Comparison of ENCODE assay signal across 8 mouse cellular contexts in the genomic region with DNA sequence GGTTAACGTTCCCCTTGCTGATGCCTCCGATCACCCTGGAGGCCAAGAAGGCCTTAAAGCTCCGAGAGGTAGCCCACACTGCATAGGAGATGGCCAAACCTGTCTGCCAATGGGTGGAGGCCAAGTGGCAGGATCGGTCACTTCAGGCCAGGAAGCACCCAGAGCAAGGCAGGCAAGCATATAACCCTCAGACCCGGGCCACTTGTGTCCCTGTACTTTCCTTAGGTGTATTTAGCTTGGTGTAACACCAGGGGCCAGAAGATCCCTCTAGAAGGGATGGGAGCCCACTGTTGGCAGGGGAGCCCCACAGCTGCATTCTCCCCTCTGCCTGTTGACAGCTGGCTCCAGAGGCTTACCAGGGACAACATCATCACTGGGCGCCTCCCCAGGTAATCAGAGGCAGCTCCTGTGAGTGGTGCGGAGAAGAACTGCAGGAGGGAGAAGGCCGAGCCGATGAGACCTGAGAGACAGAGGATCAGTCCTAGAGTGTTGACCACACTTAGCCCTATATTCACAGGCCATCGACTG. TPM values are rescaled to one million over a fixed set of nuclear protein-coding genes. Genes with fewer than 3 reads are reported as not detected.
DNase-seq lines count a peak whose midpoint lies in the region; ATAC-seq lines count a peak whose summit lies in the region.

No protein-coding gene starts in this region.

- H3K9me3 ChIP-seq in neural tube, embryonic 11.5 days (ENCODE audit: control insufficient read depth, low read length) = no peaks in the 10 kb centered on the region
- H3K9me3 ChIP-seq in hindbrain, embryonic 11.5 days (ENCODE audit: control insufficient read depth, low read length) = no peaks in the 10 kb centered on the region
- H3K9me3 ChIP-seq in midbrain, embryonic 12.5 days = no peaks in the 10 kb centered on the region

- peak overlapping the region; percentile 54; the same call in 1 of the 2 replicates for H3K4me3 ChIP-seq in neural tube, embryonic 11.5 days (ENCODE audit: low read depth, low read length)
- H3K4me3 ChIP-seq in hindbrain, embryonic 11.5 days (ENCODE audit: low read depth, low read length) = no peak overlapping the region
- H3K4me3 ChIP-seq in midbrain, embryonic 12.5 days = peak overlapping the region; percentile 58; the same call in 1 of the 2 replicates

- DNase-seq in neural tube, embryonic 11.5 days (ENCODE audit: low spot score) = no peak
- DNase-seq in neural tube, embryonic 10.5 days (ENCODE audit: extremely low spot score, low spot score) = no peak
- peak; percentile 31 to 41 for DNase-seq in cerebellum, postnatal 25 days
- peak; percentile 5 for DNase-seq in hindbrain, embryonic 11.5 days (ENCODE audit: low spot score)
- no peak for DNase-seq in adrenal gland, postnatal 36 days
- DNase-seq in ovary, postnatal 36 days (ENCODE audit: low spot score) = no peak

- no peak overlapping the region for H3K27ac ChIP-seq in neural tube, embryonic 11.5 days (ENCODE audit: low read depth, low read length)
- no peak overlapping the region for H3K27ac ChIP-seq in hindbrain, embryonic 11.5 days (ENCODE audit: low read depth, low read length)
- no peak overlapping the region for H3K27ac ChIP-seq in midbrain, embryonic 12.5 days (replicated peaks)

- peak overlapping the region; percentile 71; the same call in 1 of the 2 replicates for H3K9ac ChIP-seq in neural tube, embryonic 11.5 days (ENCODE audit: low read length)
- H3K9ac ChIP-seq in hindbrain, embryonic 11.5 days (ENCODE audit: low read depth, low read length) = no peak overlapping the region; the same call in 1 of the 2 replicates
- H3K9ac ChIP-seq in midbrain, embryonic 12.5 days (replicated peaks) = 0 out of 2 replicates have a peak overlapping the region, but pooled peaks have one; percentile 4

- peaks cover 3% of the 10 kb centered on the region for H3K4me1 ChIP-seq in neural tube, embryonic 11.5 days (ENCODE audit: control insufficient read depth, insufficient read depth, low read length)
- H3K4me1 ChIP-seq in hindbrain, embryonic 11.5 days (replicated peaks; ENCODE audit: control insufficient read depth, insufficient read depth, low read length) = no peaks in the 10 kb centered on the region
- H3K4me1 ChIP-seq in midbrain, embryonic 12.5 days = peaks cover 12% of the 10 kb centered on the region

- peaks cover 11% of the 10 kb centered on the region for H3K36me3 ChIP-seq in neural tube, embryonic 11.5 days (ENCODE audit: control insufficient read depth, insufficient read depth, low read length)
- peaks cover 9% of the 10 kb centered on the region; the same call in 1 of the 2 replicates for H3K36me3 ChIP-seq in hindbrain, embryonic 11.5 days (ENCODE audit: control insufficient read depth, insufficient read depth, low read length)
- peaks cover 77% of the 10 kb centered on the region for H3K36me3 ChIP-seq in midbrain, embryonic 12.5 days

- 67% methylated on average over 10 of the region's 10 CpGs for WGBS in neural tube, embryonic 11.5 days
- 64% methylated on average over 10 of the region's 10 CpGs for WGBS in hindbrain, embryonic 11.5 days
- 66% methylated on average over 10 of the region's 10 CpGs for WGBS in midbrain, embryonic 12.5 days

- peak overlapping the region; percentile 96 for H3K4me2 ChIP-seq in neural tube, embryonic 11.5 days (ENCODE audit: low read depth)
- peak overlapping the region; percentile 94 for H3K4me2 ChIP-seq in hindbrain, embryonic 11.5 days (replicated peaks; ENCODE audit: low read depth, low read length)
- peak overlapping the region; percentile 91 for H3K4me2 ChIP-seq in midbrain, embryonic 12.5 days (replicated peaks)

- ATAC-seq in neural tube, embryonic 11.5 days (ENCODE audit: insufficient read depth, low FRiP score, low TSS enrichment) = no peak
- no peak for ATAC-seq in hindbrain, embryonic 11.5 days (ENCODE audit: low FRiP score)
- ATAC-seq in midbrain, embryonic 12.5 days (ENCODE audit: low FRiP score, low read depth) = no peak
- ATAC-seq in inflammation-experienced regulatory T-cells, adult 6 months = no peak

- no peaks in the 10 kb centered on the region for H3K27me3 ChIP-seq in neural tube, embryonic 11.5 days (ENCODE audit: control insufficient read depth, insufficient read depth, low read length)
- H3K27me3 ChIP-seq in hindbrain, embryonic 11.5 days (ENCODE audit: control insufficient read depth, insufficient read depth, low read length) = no peaks in the 10 kb centered on the region
- 0 out of 2 replicates have a peak, but pooled peaks cover 3% of the 10 kb centered on the region for H3K27me3 ChIP-seq in midbrain, embryonic 12.5 days

RNA-seq across cellular contexts. Expression of gene Mfsd10, which starts 1.3 kb away (rescaled TPM):
- 66.8 and 88.5 TPM in 2 replicates for polyA plus RNA-seq in neural tube, embryonic 11.5 days (2014; fragmentation: Nextera tagmentation; extraction: Ambion mirVana)
- 70.5 and 75.5 TPM in 2 replicates for polyA plus RNA-seq in hindbrain, embryonic 11.5 days (2014; fragmentation: Nextera tagmentation; extraction: Ambion mirVana)
- 73.7 and 89.0 TPM in 2 replicates for polyA plus RNA-seq in midbrain, embryonic 12.5 days (2016; fragmentation: Nextera tagmentation; extraction: Ambion mirVana)
- 10 to 100 TPM; 49.8 to 63.6 (median 54.7) TPM for polyA plus RNA-seq in inflammation-experienced regulatory T-cells, adult 6 months (2017; shearing (Covaris generic))
- total RNA-seq in adrenal gland, postnatal 36 days (2021) = 10 to 100 TPM; 32.7 to 40.3 TPM

RNA-seq across cellular contexts. Expression of gene Nop14, which starts 24.2 kb away (rescaled TPM):
- polyA plus RNA-seq in neural tube, embryonic 11.5 days (2014; fragmentation: Nextera tagmentation; extraction: Ambion mirVana) = 32.0 and 33.5 TPM in 2 replicates
- polyA plus RNA-seq in hindbrain, embryonic 11.5 days (2014; fragmentation: Nextera tagmentation; extraction: Ambion mirVana) = 31.0 and 32.6 TPM in 2 replicates
- 24.5 and 24.7 TPM in 2 replicates for polyA plus RNA-seq in midbrain, embryonic 12.5 days (2016; fragmentation: Nextera tagmentation; extraction: Ambion mirVana)
- 10 to 100 TPM; 16.9 to 31.0 (median 26.0) TPM for polyA plus RNA-seq in inflammation-experienced regulatory T-cells, adult 6 months (2017; shearing (Covaris generic))
- 10 to 100 TPM; 22.0 to 32.4 TPM for total RNA-seq in adrenal gland, postnatal 36 days (2021)

RNA-seq across cellular contexts. Expression of gene Grk4, which starts 24.4 kb away (rescaled TPM):
- 1.2 and 1.6 TPM in 2 replicates for polyA plus RNA-seq in neural tube, embryonic 11.5 days (2014; fragmentation: Nextera tagmentation; extraction: Ambion mirVana)
- polyA plus RNA-seq in hindbrain, embryonic 11.5 days (2014; fragmentation: Nextera tagmentation; extraction: Ambion mirVana) = 2.2 TPM in 2 replicates
- 2.5 and 3.5 TPM in 2 replicates for polyA plus RNA-seq in midbrain, embryonic 12.5 days (2016; fragmentation: Nextera tagmentation; extraction: Ambion mirVana)
- polyA plus RNA-seq in inflammation-experienced regulatory T-cells, adult 6 months (2017; shearing (Covaris generic)) = 10 to 100 TPM in 1 of 3 experiments, 1 to 10 TPM in 2; 2.9 to 14.0 (median 4.4) TPM
- 1 to 10 TPM; 3.3 TPM for total RNA-seq in adrenal gland, postnatal 36 days (2021)

Comparison
In these comparisons a context has a peak if more than half of its experiments do, and no peak if none do; other contexts are left out.
1. DNase-seq: peak in cerebellum, postnatal 25 days (2 of 2) and hindbrain, embryonic 11.5 days (single experiment); none in neural tube, embryonic 11.5 days (single experiment), neural tube, embryonic 10.5 days (single experiment), adrenal gland, postnatal 36 days (0 of 2) and ovary, postnatal 36 days (single experiment).
2. Peak in every context shown above with its lines, with median percentiles within 50 percentile points of each other: H3K4me2 ChIP-seq.